Mouse (Mus musculus) CH12.LX (cell line): ENCODE measurements around the gene BC005537. TPM values are rescaled to one million over a fixed set of nuclear protein-coding genes. Genes with fewer than 3 reads are reported as not detected.

Experiments used
- DNase-seq: peaks from one replicate; pipeline ENCODE4 v3.0.0-alpha.2; 2013; ENCODE audit errors: extremely low read depth
- H3K27ac ChIP-seq: 2 replicates; pipeline ENCODE4 v1.5.1; 2012; ENCODE audit warnings: low read depth, mild to moderate bottlenecking, control low read depth, moderate library complexity; ENCODE audit not compliant: insufficient read depth
- H3K27me3 ChIP-seq: replicated peaks from 2 replicates; pipeline ENCODE3; 2012; ENCODE audit warnings: inconsistent platforms
- H3K36me3 ChIP-seq, 2 experiments: replicated peaks in 1 of 2; 2 replicates each; pipeline versions ENCODE3 to v1.6.1; 2012; ENCODE audit warnings: inconsistent platforms in 1 of 2, low read length in 1 of 2, mild to moderate bottlenecking in 1 of 2, mixed read lengths in 1 of 2, moderate library complexity in 1 of 2; ENCODE audit not compliant: control insufficient read depth in 1 of 2, insufficient read depth in 1 of 2
- H3K4me1 ChIP-seq, 2 experiments: 2 replicates each; pipeline ENCODE4 v1.6.1; 2012; ENCODE audit warnings: inconsistent platforms in 1 of 2, moderate library complexity in 1 of 2; ENCODE audit not compliant: insufficient read depth in 2 of 2, control insufficient read depth in 1 of 2
- H3K4me2 ChIP-seq: 2 replicates; pipeline ENCODE4 v1.6.1; 2012; ENCODE audit warnings: low read depth, mild to moderate bottlenecking, control low read depth; ENCODE audit not compliant: poor library complexity, insufficient read depth, severe bottlenecking
- H3K4me3 ChIP-seq, 3 experiments: fragments of 150-350 bp in 1 of 3; sonication (generic) in 1 of 3; replicated peaks in 1 of 3; 2 replicates each; pipeline versions ENCODE3 to v1.5.1; 2011 to 2012; ENCODE audit warnings: low read depth in 2 of 3, low read length in 2 of 3, mild to moderate bottlenecking in 2 of 3, moderate library complexity in 2 of 3, control low read depth in 1 of 3, improper control_type of control experiment in 1 of 3, inconsistent platforms in 1 of 3, mixed read lengths in 1 of 3; ENCODE audit not compliant: poor library complexity in 1 of 3
- H3K79me2 ChIP-seq: replicated peaks from 2 replicates; pipeline ENCODE4 v1.6.1; 2012; ENCODE audit warnings: mild to moderate bottlenecking, moderate library complexity; ENCODE audit not compliant: control insufficient read depth, poor library complexity, insufficient read depth, severe bottlenecking; ENCODE audit errors: extremely low read depth
- H3K9ac ChIP-seq: 2 replicates; pipeline ENCODE4 v1.6.1; 2012; ENCODE audit warnings: low read depth, mild to moderate bottlenecking, control low read depth, moderate library complexity; ENCODE audit not compliant: insufficient read depth
- H3K9me3 ChIP-seq: replicated peaks from 2 replicates; pipeline ENCODE3; 2012; ENCODE audit warnings: low read length, inconsistent platforms, mixed read lengths
- BHLHE40 ChIP-seq: IDR thresholded peaks from 2 replicates; pipeline ENCODE4 v1.6.1; 2011; ENCODE audit warnings: mild to moderate bottlenecking, low read depth, low read length, improper control_type of control experiment
- CHD2 ChIP-seq: IDR thresholded peaks from 2 replicates; pipeline ENCODE4 v1.6.1; 2011; ENCODE audit warnings: low read length, improper control_type of control experiment
- CTCF ChIP-seq, 2 experiments: IDR thresholded peaks in 1 of 2; conservative IDR thresholded peaks in 1 of 2; 2 replicates each; pipeline ENCODE4 v1.5.1; 2011 to 2012; ENCODE audit warnings: low read depth in 2 of 2, low read length in 2 of 2, improper control_type of control experiment in 1 of 2, inconsistent platforms in 1 of 2, mild to moderate bottlenecking in 1 of 2, moderate library complexity in 1 of 2
- E2F4 ChIP-seq: IDR thresholded peaks from 2 replicates; pipeline ENCODE4 v1.6.1; 2011; ENCODE audit warnings: low read depth, low read length, improper control_type of control experiment; ENCODE audit not compliant: insufficient replicate concordance
- ELF1 ChIP-seq: IDR thresholded peaks from 2 replicates; pipeline ENCODE4 v1.6.1; 2014; ENCODE audit warnings: low read depth, mild to moderate bottlenecking, inconsistent platforms, low read length, improper control_type of control experiment
- ETS1 ChIP-seq: conservative IDR thresholded peaks from 2 replicates; pipeline ENCODE4 v1.6.1; 2012; ENCODE audit warnings: low read depth, mild to moderate bottlenecking, inconsistent platforms, low read length, improper control_type of control experiment, moderate library complexity
- HCFC1 ChIP-seq: IDR thresholded peaks from 2 replicates; pipeline ENCODE4 v1.6.1; 2012; ENCODE audit warnings: low read depth, mild to moderate bottlenecking, inconsistent platforms, low read length, improper control_type of control experiment
- JUND ChIP-seq: conservative IDR thresholded peaks from 2 replicates; pipeline ENCODE4 v1.6.1; 2011; ENCODE audit warnings: low read depth, low read length, improper control_type of control experiment
- KAT2A ChIP-seq: IDR thresholded peaks from 2 replicates; pipeline ENCODE4 v1.6.1; 2012; ENCODE audit warnings: low read length, improper control_type of control experiment, inconsistent platforms; ENCODE audit not compliant: insufficient replicate concordance
- MAFK ChIP-seq: IDR thresholded peaks from 2 replicates; pipeline ENCODE4 v1.6.1; 2011; ENCODE audit warnings: low read length, improper control_type of control experiment; ENCODE audit not compliant: insufficient replicate concordance
- MEF2A ChIP-seq: IDR thresholded peaks from 2 replicates; pipeline ENCODE4 v1.6.1; 2014; ENCODE audit warnings: low read depth, mild to moderate bottlenecking, inconsistent platforms, low read length, improper control_type of control experiment, borderline replicate concordance
- MYC ChIP-seq: IDR thresholded peaks from 2 replicates; pipeline ENCODE4 v1.6.1; 2011; ENCODE audit warnings: low read depth, mild to moderate bottlenecking, improper control_type of control experiment, low read length
- NRF1 ChIP-seq: IDR thresholded peaks from 2 replicates; pipeline ENCODE4 v1.6.1; 2014; ENCODE audit warnings: low read depth, mild to moderate bottlenecking, inconsistent platforms, low read length, improper control_type of control experiment, moderate library complexity
- POLR2A ChIP-seq: IDR thresholded peaks from 2 replicates; pipeline ENCODE4 v1.6.1; 2011; ENCODE audit warnings: low read depth, mild to moderate bottlenecking, improper control_type of control experiment, low read length
- POLR2AphosphoS2 ChIP-seq: IDR thresholded peaks from 2 replicates; pipeline ENCODE4 v1.6.1; 2011; ENCODE audit warnings: low read depth, low read length, improper control_type of control experiment
- RAD21 ChIP-seq: IDR thresholded peaks from 2 replicates; pipeline ENCODE4 v1.6.1; 2011; ENCODE audit warnings: low read depth, mild to moderate bottlenecking, low read length, improper control_type of control experiment, moderate library complexity
- SMC3 ChIP-seq: IDR thresholded peaks from 2 replicates; pipeline ENCODE4 v1.6.1; 2011; ENCODE audit warnings: low read depth, low read length, improper control_type of control experiment
- TBP ChIP-seq: conservative IDR thresholded peaks from 2 replicates; pipeline ENCODE4 v1.6.1; 2011; ENCODE audit warnings: low read depth, low read length, improper control_type of control experiment
- TCF12 ChIP-seq: IDR thresholded peaks from 2 replicates; pipeline ENCODE4 v1.6.1; 2014; ENCODE audit warnings: low read depth, mild to moderate bottlenecking, inconsistent platforms, low read length, improper control_type of control experiment
- UBTF ChIP-seq: IDR thresholded peaks from 2 replicates; pipeline ENCODE4 v1.6.1; 2012; ENCODE audit warnings: low read depth, mild to moderate bottlenecking, inconsistent platforms, low read length, improper control_type of control experiment, moderate library complexity
- USF2 ChIP-seq: conservative IDR thresholded peaks from 2 replicates; pipeline ENCODE4 v1.6.1; 2011; ENCODE audit warnings: low read depth, low read length, improper control_type of control experiment
- ZC3H11A ChIP-seq: IDR thresholded peaks from 2 replicates; pipeline ENCODE4 v1.6.1; 2012; ENCODE audit warnings: low read depth, mild to moderate bottlenecking, inconsistent platforms, low read length, improper control_type of control experiment
- ZNF384 ChIP-seq: IDR thresholded peaks from 2 replicates; pipeline ENCODE4 v1.6.1; 2012; ENCODE audit warnings: low read depth, low read length, improper control_type of control experiment, inconsistent platforms
- dilution Hi-C: fragments of 300-500 bp; cut with MboI; formaldehyde crosslinking; loops from 2 replicates; pipeline ENCODE4 v1.14.3; 2020; ENCODE audit warnings: low sequenced_read_pairs; ENCODE audit not compliant: extremely low pct_unique_long_range_greater_than_20kb, extremely low pct_ligation_motif_present
- in situ Hi-C: fragments of 300-500 bp; cut with MboI; formaldehyde crosslinking; loops from 3 replicates; pipeline ENCODE4 v1.14.3; 2019; ENCODE audit warnings: low sequenced_read_pairs, low pct_ligation_motif_present, low pct_unique_long_range_greater_than_20kb, mixed read lengths
- polyA plus RNA-seq: library from polyadenylated mRNA; unstranded; fragments of >175 nt; gene quantifications from 2 replicates; pipeline ENCODE4 v1.2.1, GENCODE M21; 2012; ENCODE audit warnings: low read depth; ENCODE audit not compliant: insufficient read length
- total RNA-seq, 2 experiments: library from RNA; depleted of rRNA; stranded (reverse); fragments of 300-350 nt in 1 of 2; fragments of >200 nt in 1 of 2; gene quantifications; 2 replicates each; pipeline ENCODE4 v1.2.3; 2012 to 2014

The BC005537 gene
- total and polyA plus RNA-seq, 3 experiments = 21.8 to 47.7 (median 39.0) TPM

- Histone ChIP-seq H3K9ac (no peak overlapping the region), H3K4me3 (no peak overlapping the region), H3K4me2 (no peak overlapping the region), H3K9me3 (no peaks in the 10 kb centered on the region), H3K27ac (no peak overlapping the region), H3K36me3 (no peaks in the 10 kb centered on the region), H3K27me3 (no peaks in the 10 kb centered on the region), H3K79me2 (no peaks in the 10 kb centered on the region), H3K4me1 (peaks cover 0 to 31% of the 10 kb centered on the region in 2 experiments; a peak in 2 of 4 replicates)
- peak; percentile 51; the same call in 1 of the 2 replicates for TF ChIP-seq TCF12
- TF ChIP-seq CTCF (conservative IDR thresholded peaks at IDR 0.05 in 1 of 2, IDR thresholded peaks at IDR 0.05 in 1 of 2; ENCODE audit: low read depth in 2 of 2, low read length in 2 of 2) = peak; percentile 70 to 87
- TF ChIP-seq JUND = no peak
- no peak for TF ChIP-seq KAT2A
- no peak for TF ChIP-seq MAFK
- TF ChIP-seq CHD2 = no peak
- TF ChIP-seq ZC3H11A = peak; percentile 25; the same call in 1 of the 2 replicates
- no peak for TF ChIP-seq POLR2AphosphoS2
- TF ChIP-seq ZNF384 = peak; percentile 93
- TF ChIP-seq USF2 = no peak
- peak; percentile 45; the same call in 1 of the 2 replicates for TF ChIP-seq MYC
- 0 out of 2 replicates have a peak, but pooled peaks have one; percentile 19 for TF ChIP-seq POLR2A
- TF ChIP-seq BHLHE40 = 0 out of 2 replicates have a peak, but pooled peaks have one; percentile 25
- TF ChIP-seq TBP = peak; percentile 89
- peak; percentile 82 for TF ChIP-seq SMC3
- TF ChIP-seq E2F4 = no peak
- TF ChIP-seq MEF2A = 0 out of 2 replicates have a peak, but pooled peaks have one; percentile 31
- TF ChIP-seq RAD21 = peak; percentile 84
- TF ChIP-seq NRF1 = peak; percentile 38; the same call in 1 of the 2 replicates
- TF ChIP-seq UBTF = no peak
- peak; percentile 79 for TF ChIP-seq ELF1
- no peak for TF ChIP-seq ETS1
- TF ChIP-seq HCFC1 = no peak
- in situ Hi-C loops = no loop called here
- dilution Hi-C loops = no loop called here
- peak; percentile 86 for DNase-seq
These were observed 25.2 kb upstream of the BC005537 start for GRCm38 (mm10) chr13:24776146-24776844.
